Mouse (Mus musculus) thymus, adult 2 months (tissue): Measurements from ENCODE around the gene Npr1.

ENCODE experiments used
- CTCF ChIP-seq: fragments of 200-500 bp; IDR thresholded peaks from 2 replicates; pipeline ENCODE4 v1.5.1; 2012; ENCODE audit warnings: mild to moderate bottlenecking, control low read depth, low read length, moderate library complexity, borderline replicate concordance; ENCODE audit not compliant: control insufficient read depth, poor library complexity, insufficient read depth; ENCODE audit errors: extremely low read depth
- POLR2A ChIP-seq: fragments of 200-500 bp; IDR thresholded peaks from 2 replicates; pipeline ENCODE4 v1.6.1; 2012; ENCODE audit warnings: mild to moderate bottlenecking, low read length, control low read depth, moderate library complexity; ENCODE audit not compliant: control insufficient read depth, poor library complexity, insufficient read depth; ENCODE audit errors: extremely low read depth

- TF ChIP-seq CTCF (no peak), POLR2A (no peak)
These were observed 24.9 kb downstream of the Npr1 start for GRCm38 (mm10) chr3:90440756-90441155.
